Mouse (Mus musculus): ENCODE data around the gene Hist2h2be. TPM values are rescaled to one million over a fixed set of nuclear protein-coding genes. Genes with fewer than 3 reads are reported as not detected.

The Hist2h2be gene
- polyA plus RNA-seq, 1 experiment = 16.7 TPM

DNA sequence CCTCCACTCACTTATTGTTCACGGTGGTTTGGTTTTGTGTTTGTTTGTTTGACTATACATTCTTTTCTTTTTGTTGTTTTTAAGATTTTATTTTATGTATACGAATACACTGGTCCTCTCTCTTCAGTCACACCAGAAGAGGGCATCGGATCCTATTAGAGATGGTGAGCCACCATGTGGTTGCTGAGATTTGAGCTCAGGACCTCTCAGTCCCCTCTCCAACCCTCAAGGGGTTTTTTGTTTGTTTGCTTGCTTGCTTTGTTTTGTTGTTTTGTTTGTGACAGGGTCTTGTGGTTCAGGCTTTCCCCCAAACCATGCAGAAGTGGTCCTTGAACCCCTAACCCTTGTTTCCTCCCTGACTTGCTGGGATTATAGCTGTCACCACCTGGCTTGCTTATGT lies 40.7 kb downstream of the Hist2h2be start:
- Histone ChIP-seq H3K4me3 (ENCODE audit: control insufficient read depth, insufficient read depth, low read length) (no peak overlapping the region), H3K27me3 (ENCODE audit: control insufficient read depth, insufficient read depth, low read length) (no peaks in the 10 kb centered on the region), H3K36me3 (ENCODE audit: control insufficient read depth, insufficient read depth, low read length) (no peaks in the 10 kb centered on the region), H3K4me1 (replicated peaks; ENCODE audit: control insufficient read depth, insufficient read depth, low read length) (peaks cover 12% of the 10 kb centered on the region), H3K27ac (ENCODE audit: control insufficient read depth, insufficient read depth, low read length) (no peak overlapping the region)
- no peak for DNase-seq
- TF ChIP-seq CTCF (IDR thresholded peaks at IDR 0.05; ENCODE audit: borderline replicate concordance, control insufficient read depth, extremely low read depth, insufficient read depth, low read length, poor library complexity) (no peak), POLR2A (IDR thresholded peaks at IDR 0.05; ENCODE audit: control insufficient read depth, extremely low read depth, insufficient read depth, low read length, poor library complexity) (no peak)
- WGBS = 56% methylated on average over 3 of the region's 3 CpGs

DNA sequence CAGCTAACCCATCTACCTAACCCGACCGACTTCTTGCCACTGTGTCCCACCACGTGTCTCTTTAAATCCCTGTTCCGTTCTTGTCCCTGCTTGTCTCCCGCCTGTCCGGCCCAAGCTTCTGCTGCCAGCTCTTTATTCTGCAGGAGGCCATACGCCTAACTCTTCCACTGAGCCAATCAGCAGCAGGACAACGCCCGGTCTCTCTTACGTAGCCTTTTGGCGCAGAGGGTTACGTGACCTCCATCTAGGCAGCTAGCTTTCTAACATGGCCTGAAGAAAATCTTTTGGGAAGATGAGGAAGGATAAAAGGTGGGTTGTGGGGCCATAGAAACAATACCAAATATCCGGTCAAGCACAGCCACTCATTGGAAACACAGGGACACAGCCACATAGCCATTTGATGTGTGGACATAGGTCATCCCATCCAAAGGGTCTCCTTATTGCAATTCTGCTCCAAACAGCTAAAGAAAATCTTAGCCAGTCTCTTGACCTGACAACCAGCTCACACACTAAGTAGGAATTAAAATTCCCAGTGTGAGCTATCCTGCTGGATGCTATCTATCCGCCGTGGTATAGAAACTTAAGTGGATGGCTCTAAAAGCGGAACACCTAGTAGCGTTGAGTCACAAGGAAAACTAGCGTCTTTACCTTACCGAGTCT lies 41.4 kb downstream of the Hist2h2be start:
- Histone ChIP-seq H3K4me3 (ENCODE audit: control insufficient read depth, insufficient read depth, low read length) (peak overlapping the region; percentile 58), H3K36me3 (ENCODE audit: control insufficient read depth, insufficient read depth, low read length) (no peaks in the 10 kb centered on the region), H3K27me3 (ENCODE audit: control insufficient read depth, insufficient read depth, low read length) (no peaks in the 10 kb centered on the region), H3K4me1 (replicated peaks; ENCODE audit: control insufficient read depth, insufficient read depth, low read length) (peaks cover 12% of the 10 kb centered on the region), H3K27ac (ENCODE audit: control insufficient read depth, insufficient read depth, low read length) (peak overlapping the region; percentile 76)
- under 1% methylated on average over 19 of the region's 19 CpGs for WGBS
- DNase-seq = peak; percentile 53
- TF ChIP-seq POLR2A (IDR thresholded peaks at IDR 0.05; ENCODE audit: control insufficient read depth, extremely low read depth, insufficient read depth, low read length, poor library complexity) = no peak
- TF ChIP-seq CTCF (IDR thresholded peaks at IDR 0.05; ENCODE audit: borderline replicate concordance, control insufficient read depth, extremely low read depth, insufficient read depth, low read length, poor library complexity) = no peak

DNA sequence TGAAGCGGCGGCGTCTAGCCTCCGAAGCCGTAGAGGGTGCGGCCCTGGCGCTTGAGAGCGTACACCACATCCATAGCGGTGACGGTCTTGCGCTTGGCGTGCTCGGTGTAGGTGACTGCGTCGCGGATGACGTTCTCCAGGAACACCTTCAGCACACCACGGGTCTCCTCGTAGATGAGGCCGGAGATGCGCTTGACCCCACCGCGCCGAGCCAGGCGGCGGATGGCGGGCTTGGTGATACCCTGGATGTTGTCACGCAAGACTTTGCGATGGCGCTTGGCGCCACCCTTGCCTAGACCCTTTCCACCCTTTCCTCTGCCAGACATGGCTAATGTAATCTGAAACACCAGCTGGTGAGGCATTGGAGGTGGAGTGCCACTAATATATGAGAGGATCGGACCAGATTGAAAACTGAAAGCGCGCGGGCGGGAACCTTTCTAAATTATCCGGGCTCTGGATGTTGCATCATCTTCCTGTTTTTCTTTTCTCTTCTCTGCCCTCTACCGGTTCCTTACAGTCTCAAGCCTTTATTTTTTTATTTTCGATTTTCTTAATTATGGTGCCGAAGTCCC lies 42.1 kb downstream of the Hist2h2be start, which contains the start of gene Hist2h4:
Gene Hist2h4 (minus strand): TSS at position 333 of the 572 bp plus-strand sequence.
- peak within 1 kb of the TSS; percentile 94 for H3K27ac ChIP-seq (ENCODE audit: control insufficient read depth, insufficient read depth, low read length)
- no peaks in the 10 kb centered on the region for H3K27me3 ChIP-seq (ENCODE audit: control insufficient read depth, insufficient read depth, low read length)
- TF ChIP-seq CTCF (IDR thresholded peaks at IDR 0.05; ENCODE audit: borderline replicate concordance, control insufficient read depth, extremely low read depth, insufficient read depth, low read length, poor library complexity) (no peak), POLR2A (IDR thresholded peaks at IDR 0.05; ENCODE audit: control insufficient read depth, extremely low read depth, insufficient read depth, low read length, poor library complexity) (peak; percentile 92)
- peaks cover 15% of the 10 kb centered on the region for H3K4me1 ChIP-seq (replicated peaks; ENCODE audit: control insufficient read depth, insufficient read depth, low read length)
- H3K36me3 ChIP-seq (ENCODE audit: control insufficient read depth, insufficient read depth, low read length) = no peaks in the 10 kb centered on the region
- under 1% methylated on average over 40 of the region's 40 CpGs for WGBS
- peak; percentile 92 for DNase-seq
- H3K4me3 ChIP-seq (ENCODE audit: control insufficient read depth, insufficient read depth, low read length) = peak within 1 kb of the TSS; percentile 75

DNA sequence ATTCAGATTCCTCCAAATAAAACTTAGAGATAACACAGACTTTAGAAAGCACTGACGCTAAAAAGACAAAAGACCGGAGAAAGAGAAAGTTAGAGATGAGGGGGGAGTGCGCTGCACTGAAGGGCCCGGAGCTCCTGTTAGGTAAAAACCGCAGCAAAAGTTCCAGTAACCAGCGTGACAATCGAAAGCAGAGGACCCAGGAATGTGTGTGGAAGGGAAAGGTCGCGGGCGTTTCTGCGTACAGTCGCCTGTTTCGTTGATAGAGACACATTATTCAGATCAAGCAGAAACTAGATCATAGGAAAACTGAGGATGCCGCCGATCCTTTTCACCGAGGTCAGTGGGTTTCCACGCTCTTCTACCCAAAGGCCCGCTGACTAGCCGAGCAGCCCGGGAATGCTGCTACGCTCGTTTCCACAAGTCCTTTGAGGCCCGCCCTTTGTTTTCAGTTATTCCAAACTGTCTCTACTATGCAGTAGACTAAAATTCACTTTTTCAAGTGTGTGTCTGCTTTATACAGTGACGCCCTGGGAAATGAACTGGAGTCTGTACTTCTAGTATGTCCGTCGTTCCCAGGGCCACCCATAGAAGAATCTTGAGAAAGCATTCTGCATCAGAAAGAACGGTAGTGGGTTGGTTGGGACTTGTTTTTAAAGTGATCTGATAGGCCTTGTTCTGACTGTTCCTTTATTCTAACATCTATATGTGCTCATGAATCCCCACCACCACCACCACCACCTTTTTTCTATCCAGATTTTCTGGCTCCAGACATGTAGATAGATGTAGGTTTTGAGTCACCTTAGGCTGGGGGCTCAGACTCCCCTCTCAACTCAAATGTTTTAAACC lies 42.9 kb downstream of the Hist2h2be start:
- H3K27me3 ChIP-seq (ENCODE audit: control insufficient read depth, insufficient read depth, low read length) = no peaks in the 10 kb centered on the region
- TF ChIP-seq CTCF (IDR thresholded peaks at IDR 0.05; ENCODE audit: borderline replicate concordance, control insufficient read depth, extremely low read depth, insufficient read depth, low read length, poor library complexity) = no peak
- no peak for TF ChIP-seq POLR2A (IDR thresholded peaks at IDR 0.05; ENCODE audit: control insufficient read depth, extremely low read depth, insufficient read depth, low read length, poor library complexity)
- 2% methylated on average over 27 of the region's 27 CpGs for WGBS
- peak; percentile 54 for DNase-seq
- H3K36me3 ChIP-seq (ENCODE audit: control insufficient read depth, insufficient read depth, low read length) = no peaks in the 10 kb centered on the region
- peaks cover 15% of the 10 kb centered on the region for H3K4me1 ChIP-seq (replicated peaks; ENCODE audit: control insufficient read depth, insufficient read depth, low read length)
- H3K4me3 ChIP-seq (ENCODE audit: control insufficient read depth, insufficient read depth, low read length) = peak overlapping the region; percentile 75
- H3K27ac ChIP-seq (ENCODE audit: control insufficient read depth, insufficient read depth, low read length) = peak overlapping the region; percentile 94

DNA sequence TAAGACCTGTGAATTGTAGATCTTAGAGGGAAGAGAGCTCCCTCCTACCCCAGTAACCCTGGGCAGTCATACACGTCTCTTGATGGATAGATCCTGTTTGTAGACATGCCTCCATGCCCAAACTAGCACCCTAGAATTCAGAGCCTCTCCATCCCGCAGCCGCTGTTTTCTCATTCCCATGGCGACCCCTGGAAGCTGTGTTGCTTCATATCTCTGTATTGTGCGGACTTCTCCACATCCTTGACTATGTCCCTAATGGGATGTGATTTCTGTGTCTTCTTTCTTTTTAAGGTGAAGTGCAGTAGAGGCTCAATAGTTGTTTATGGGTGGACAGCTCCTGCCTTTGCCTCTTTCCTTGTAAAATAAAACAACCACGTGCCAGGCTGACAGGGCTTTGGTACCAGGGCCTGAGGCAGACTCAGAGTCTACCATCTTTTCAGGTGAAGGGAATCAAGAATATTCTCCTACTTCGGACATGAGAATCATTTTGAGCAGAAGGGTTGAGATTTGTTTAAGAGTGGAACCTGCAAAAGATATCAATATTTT lies 43.6 kb downstream of the Hist2h2be start:
- 62% methylated on average over 7 of the region's 7 CpGs for WGBS
- peak overlapping the region; percentile 94 for H3K27ac ChIP-seq (ENCODE audit: control insufficient read depth, insufficient read depth, low read length)
- no peaks in the 10 kb centered on the region for H3K27me3 ChIP-seq (ENCODE audit: control insufficient read depth, insufficient read depth, low read length)
- no peaks in the 10 kb centered on the region for H3K36me3 ChIP-seq (ENCODE audit: control insufficient read depth, insufficient read depth, low read length)
- no peak for DNase-seq
- H3K4me3 ChIP-seq (ENCODE audit: control insufficient read depth, insufficient read depth, low read length) = no peak overlapping the region
- TF ChIP-seq CTCF (IDR thresholded peaks at IDR 0.05; ENCODE audit: borderline replicate concordance, control insufficient read depth, extremely low read depth, insufficient read depth, low read length, poor library complexity) = no peak
- TF ChIP-seq POLR2A (IDR thresholded peaks at IDR 0.05; ENCODE audit: control insufficient read depth, extremely low read depth, insufficient read depth, low read length, poor library complexity) = no peak
- peaks cover 15% of the 10 kb centered on the region for H3K4me1 ChIP-seq (replicated peaks; ENCODE audit: control insufficient read depth, insufficient read depth, low read length)

DNA sequence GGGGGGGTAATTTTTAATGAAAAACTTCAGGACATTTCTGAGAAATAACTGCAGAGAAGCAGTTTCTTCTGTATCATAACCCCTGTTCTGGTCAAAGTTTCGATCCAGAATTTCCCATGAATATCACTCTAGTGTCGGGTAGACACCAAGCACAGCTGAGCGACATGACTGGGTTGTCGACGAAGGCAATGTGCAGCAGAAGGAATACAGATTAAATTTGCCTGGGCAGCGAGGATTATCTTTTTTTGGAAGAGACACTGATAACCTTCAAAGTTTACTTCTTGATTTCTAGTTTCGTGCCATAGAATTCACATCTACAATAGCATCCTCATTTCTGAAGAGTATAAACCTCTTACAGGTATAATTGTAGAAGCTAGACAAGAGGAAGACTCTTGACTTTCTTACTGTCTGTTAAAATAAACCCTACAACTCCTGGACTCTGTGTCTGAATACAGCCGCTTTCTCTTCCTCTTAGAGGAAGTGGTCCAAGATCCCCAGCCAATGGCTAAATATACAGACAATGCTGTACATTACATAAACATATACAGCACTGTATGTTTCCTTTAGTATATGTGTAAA lies 45.3 kb downstream of the Hist2h2be start:
- WGBS = 91% methylated on average over 8 of the region's 8 CpGs
- H3K27ac ChIP-seq (ENCODE audit: control insufficient read depth, insufficient read depth, low read length) = no peak overlapping the region

More for the DNA sequence above, 45.3 kb downstream of the Hist2h2be start:
- no peaks in the 10 kb centered on the region for H3K36me3 ChIP-seq (ENCODE audit: control insufficient read depth, insufficient read depth, low read length)
- no peak for DNase-seq
- peaks cover 18% of the 10 kb centered on the region for H3K4me1 ChIP-seq (replicated peaks; ENCODE audit: control insufficient read depth, insufficient read depth, low read length)
- H3K4me3 ChIP-seq (ENCODE audit: control insufficient read depth, insufficient read depth, low read length) = no peak overlapping the region
- H3K27me3 ChIP-seq (ENCODE audit: control insufficient read depth, insufficient read depth, low read length) = no peaks in the 10 kb centered on the region
- no peak for TF ChIP-seq POLR2A (IDR thresholded peaks at IDR 0.05; ENCODE audit: control insufficient read depth, extremely low read depth, insufficient read depth, low read length, poor library complexity)
- no peak for TF ChIP-seq CTCF (IDR thresholded peaks at IDR 0.05; ENCODE audit: borderline replicate concordance, control insufficient read depth, extremely low read depth, insufficient read depth, low read length, poor library complexity)

All from thymus, adult 2 months (tissue).